Mouse (Mus musculus) erythroblast, embryonic 14.5 days (primary cell): ENCODE data around the gene Tnfrsf22.

Experiments used
- GATA1 ChIP-seq: IDR thresholded peaks from 2 replicates; pipeline ENCODE4 v1.6.1; 2012; ENCODE audit warnings: low read length, inconsistent platforms, mixed read lengths
- TAL1 ChIP-seq: IDR thresholded peaks from 3 replicates; pipeline ENCODE4 v1.6.1; 2012; ENCODE audit warnings: low read length, inconsistent platforms, mixed read lengths

- TF ChIP-seq TAL1 = no peak
- no peak for TF ChIP-seq GATA1
Observed at GRCm38 (mm10) chr7:143696140-143696539, 46.7 kb upstream of the Tnfrsf22 start.
